Mouse (Mus musculus) brown adipose tissue, adult 24 weeks (tissue): Measurements from ENCODE around the gene Trpm4. TPM values are rescaled to one million over a fixed set of nuclear protein-coding genes. Genes with fewer than 3 reads are reported as not detected.
A peak's percentile ranks its signal among the peaks of the same experiment; 100 is the strongest.

Experiments used
- H3K27ac ChIP-seq: fragments of 200-500 bp; replicated peaks from 2 replicates; pipeline ENCODE4 v1.5.1; 2012; ENCODE audit warnings: low read depth, mild to moderate bottlenecking, low read length
- H3K4me1 ChIP-seq: fragments of 200-500 bp; 2 replicates; pipeline ENCODE4 v1.6.1; 2012; ENCODE audit warnings: low read length, mixed read lengths; ENCODE audit not compliant: control insufficient read depth, insufficient read depth, insufficient read length
- H3K4me3 ChIP-seq: fragments of 200-500 bp; 2 replicates; pipeline ENCODE4 v1.5.1; 2012; ENCODE audit warnings: low read depth, mild to moderate bottlenecking, low read length, moderate library complexity; ENCODE audit not compliant: insufficient read depth
- polyA plus RNA-seq: library from polyadenylated mRNA; stranded (reverse); fragments of >200 nt; gene quantifications from 2 replicates; pipeline ENCODE4 v1.2.4, GENCODE M21; 2012; ENCODE audit not compliant: missing spikeins, insufficient read depth, insufficient read length

The Trpm4 gene
- polyA plus RNA-seq, 1 experiment = 4.0 TPM

GRCm38 (mm10) chr7:45309455-45309854 lies 24.1 kb downstream of the Trpm4 start:
- no peak overlapping the region for H3K4me3 ChIP-seq
- H3K4me1 ChIP-seq = no peaks in the 10 kb centered on the region
- H3K27ac ChIP-seq = no peak overlapping the region

DNA sequence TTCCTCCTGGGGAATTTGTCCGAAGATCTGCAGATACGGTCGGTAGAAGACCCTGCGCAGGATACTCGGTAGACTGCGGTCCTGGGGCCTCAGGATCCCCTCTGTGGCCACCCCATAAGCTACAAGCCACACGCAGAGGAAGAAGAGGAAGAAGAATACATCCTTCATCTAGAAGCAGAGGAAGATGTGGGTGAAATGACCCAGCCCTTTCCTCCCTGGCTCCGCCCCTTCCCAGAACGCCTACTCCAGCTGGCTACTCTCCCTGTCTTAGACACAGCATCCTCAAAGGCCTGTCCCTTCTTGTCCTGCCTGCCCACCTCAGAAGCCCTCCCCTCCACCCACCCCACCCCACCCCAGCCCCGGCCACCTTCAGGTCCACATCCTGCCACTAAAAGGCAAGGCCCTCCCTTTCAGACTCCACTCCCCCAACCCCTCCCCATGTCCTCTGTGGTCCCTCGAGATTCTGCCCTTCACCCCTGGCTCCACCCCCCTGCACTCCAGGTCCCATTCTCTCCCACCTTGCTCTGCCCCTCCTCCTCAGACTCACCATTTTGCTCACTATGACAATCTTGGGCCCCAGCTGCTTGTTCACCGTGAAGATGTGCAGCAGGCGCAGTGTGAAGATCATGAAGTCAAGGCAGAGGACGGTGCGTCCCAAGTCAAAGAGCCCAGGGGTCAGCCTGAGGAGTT lies 24.9 kb downstream of the Trpm4 start:
- Histone ChIP-seq H3K27ac (no peak overlapping the region), H3K4me3 (no peak overlapping the region), H3K4me1 (no peaks in the 10 kb centered on the region)

DNA sequence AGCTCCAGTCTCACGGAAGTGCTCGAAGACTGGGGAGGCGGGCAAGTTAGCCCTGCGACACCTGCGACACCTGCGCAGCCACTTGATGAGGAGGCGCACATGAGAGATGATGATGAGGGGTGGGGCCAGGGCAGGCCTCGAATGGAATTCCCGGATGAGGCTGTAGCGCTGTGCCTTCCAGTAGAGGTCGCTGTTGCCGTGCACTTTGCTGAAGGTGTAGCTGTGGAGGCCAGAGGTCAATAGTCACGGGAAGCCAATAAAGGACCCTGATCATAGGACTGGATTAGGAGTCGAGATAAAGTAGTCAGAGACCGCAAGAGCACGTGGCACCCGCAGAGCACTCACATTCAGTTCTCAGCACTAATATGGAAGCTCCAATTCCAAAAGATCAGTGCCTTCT lies 28.3 kb downstream of the Trpm4 start:
- H3K4me3 ChIP-seq = no peak overlapping the region
- H3K4me1 ChIP-seq = no peaks in the 10 kb centered on the region
- H3K27ac ChIP-seq = no peak overlapping the region

DNA sequence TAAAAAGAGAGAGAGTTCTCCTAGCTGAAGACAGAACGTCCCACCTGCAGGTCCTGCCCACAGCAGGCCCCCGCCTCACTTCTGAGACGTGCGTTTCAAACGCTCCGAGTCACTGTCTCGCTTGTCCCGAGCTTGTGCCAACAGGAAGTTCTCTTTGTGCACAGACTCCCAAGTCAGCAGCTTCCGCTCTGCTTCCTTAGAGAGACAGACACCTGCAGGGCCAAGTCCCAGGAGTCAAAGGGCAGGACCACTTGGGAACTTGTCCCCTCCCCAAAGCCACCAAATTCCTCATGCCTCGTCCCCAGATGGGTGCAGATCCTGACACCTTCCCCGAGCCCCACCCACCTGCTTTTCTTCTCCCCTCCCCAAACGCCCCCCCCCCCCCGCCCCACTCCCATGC lies 28.7 kb downstream of the Trpm4 start:
- H3K4me3 ChIP-seq = no peak overlapping the region
- no peaks in the 10 kb centered on the region for H3K4me1 ChIP-seq
- H3K27ac ChIP-seq = no peak overlapping the region

DNA sequence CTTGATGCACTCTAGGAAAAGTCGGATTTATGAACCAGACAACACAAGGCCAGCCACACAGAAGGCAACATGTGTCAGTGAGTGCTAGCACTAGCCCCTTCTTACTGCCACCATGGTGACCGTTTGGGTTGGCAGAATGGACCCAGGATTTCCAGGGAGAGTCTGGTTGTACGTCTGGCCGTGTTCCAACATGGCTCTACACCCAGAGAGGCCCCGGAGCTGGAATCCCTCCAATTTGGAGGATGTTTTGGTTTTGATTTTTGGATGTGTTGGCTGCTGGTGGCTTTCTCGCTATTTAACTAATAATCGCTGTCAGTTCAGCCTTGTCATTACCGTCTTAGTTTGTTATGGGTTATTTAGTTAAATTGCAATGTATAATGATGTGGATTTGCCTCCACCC lies 31.0 kb downstream of the Trpm4 start:
- Histone ChIP-seq H3K4me3 (no peak overlapping the region), H3K4me1 (0 out of 2 replicates have a peak, but pooled peaks cover 3% of the 10 kb centered on the region), H3K27ac (no peak overlapping the region)

- 0 out of 2 replicates have a peak, but pooled peaks cover 3% of the 10 kb centered on the region for H3K4me1 ChIP-seq
- no peak overlapping the region for H3K4me3 ChIP-seq
- no peak overlapping the region for H3K27ac ChIP-seq
Measured at GRCm38 (mm10) chr7:45300270-45300669, 33.3 kb downstream of the Trpm4 start.

DNA sequence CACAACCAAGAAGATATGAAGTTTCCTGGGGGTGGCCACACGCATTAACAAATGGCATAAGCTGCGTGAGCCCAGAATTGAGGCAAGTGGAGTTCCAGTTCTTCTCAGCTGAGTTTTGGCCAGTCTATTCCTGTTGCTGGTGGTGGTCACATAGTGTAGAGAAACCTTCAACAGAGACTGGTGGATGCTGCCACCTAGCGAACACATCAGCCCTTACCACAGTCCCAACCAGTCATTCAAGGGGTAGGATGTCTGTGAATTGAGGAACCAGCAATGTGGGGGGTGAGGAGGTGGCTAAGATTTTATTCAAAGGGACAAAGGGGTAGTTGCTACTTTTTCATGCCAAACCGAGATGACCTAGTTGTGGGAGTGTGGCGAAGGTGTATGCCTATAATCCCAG lies 33.8 kb downstream of the Trpm4 start:
- H3K4me3 ChIP-seq = no peak overlapping the region
- H3K4me1 ChIP-seq = 0 out of 2 replicates have a peak, but pooled peaks cover 3% of the 10 kb centered on the region
- no peak overlapping the region for H3K27ac ChIP-seq

GRCm38 (mm10) chr7:45297563-45297962 lies 36.0 kb downstream of the Trpm4 start:
- Histone ChIP-seq H3K4me3 (no peak overlapping the region), H3K4me1 (0 out of 2 replicates have a peak, but pooled peaks cover 3% of the 10 kb centered on the region), H3K27ac (peak overlapping the region; percentile 82)

- Histone ChIP-seq H3K4me3 (no peak overlapping the region), H3K27ac (peak overlapping the region; percentile 72), H3K4me1 (0 out of 2 replicates have a peak, but pooled peaks cover 3% of the 10 kb centered on the region)
Measured at GRCm38 (mm10) chr7:45296626-45297025, 37.0 kb downstream of the Trpm4 start.

- H3K4me1 ChIP-seq = peaks cover 3% of the 10 kb centered on the region; the same call in 1 of the 2 replicates
- no peak overlapping the region for H3K4me3 ChIP-seq
- no peak overlapping the region for H3K27ac ChIP-seq
Measured at GRCm38 (mm10) chr7:45286486-45286885, 47.1 kb downstream of the Trpm4 start.

- Histone ChIP-seq H3K4me3 (peak within 1 kb of the TSS; percentile 65), H3K27ac (no peak within 1 kb of the TSS), H3K4me1 (no peaks in the 10 kb centered on the region)
Measured at GRCm38 (mm10) chr7:45277136-45277760, 56.3 kb downstream of the Trpm4 start, which contains the start of gene Slc6a21. Gene Slc6a21 (plus strand): TSS chr7:45277513.

- no peak overlapping the region for H3K4me3 ChIP-seq
- H3K4me1 ChIP-seq = no peaks in the 10 kb centered on the region
- no peak overlapping the region for H3K27ac ChIP-seq
Measured at GRCm38 (mm10) chr7:45273672-45274071, 59.9 kb downstream of the Trpm4 start.

DNA sequence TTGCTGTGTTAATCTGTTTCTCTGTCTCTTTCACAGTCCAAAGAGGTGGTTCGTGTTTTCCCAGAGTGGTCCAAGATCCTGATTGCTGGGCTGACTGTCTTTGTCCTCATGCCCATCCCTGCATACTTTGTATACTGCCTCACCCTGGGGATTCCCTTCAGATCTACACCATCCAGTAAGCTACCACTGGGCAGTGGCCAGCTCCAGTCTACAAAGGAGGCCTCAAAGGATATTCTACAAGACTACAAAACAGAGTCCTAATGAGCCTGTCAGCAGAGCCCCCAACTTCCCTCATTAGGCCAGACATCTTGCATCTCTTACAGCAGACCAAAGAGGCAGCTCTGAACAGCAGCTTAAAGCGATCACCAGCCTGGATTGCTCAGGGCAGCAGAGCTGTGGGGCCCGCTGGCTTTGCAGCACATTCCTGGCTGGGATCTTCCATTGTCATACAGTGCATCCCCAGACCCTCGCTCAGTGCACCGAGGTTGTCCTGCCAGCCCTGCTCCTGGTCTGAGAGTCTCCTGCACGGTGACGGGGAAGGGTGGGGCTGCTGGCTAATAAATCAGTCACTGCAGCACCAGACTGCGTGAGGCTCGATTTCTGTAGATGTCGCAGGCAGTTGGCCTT lies 60.7 kb downstream of the Trpm4 start:
- no peak overlapping the region for H3K27ac ChIP-seq
- no peaks in the 10 kb centered on the region for H3K4me1 ChIP-seq
- H3K4me3 ChIP-seq = no peak overlapping the region

GRCm38 (mm10) chr7:45265518-45265917 lies 68.1 kb downstream of the Trpm4 start:
- Histone ChIP-seq H3K27ac (no peak overlapping the region), H3K4me3 (no peak overlapping the region), H3K4me1 (no peaks in the 10 kb centered on the region)

DNA sequence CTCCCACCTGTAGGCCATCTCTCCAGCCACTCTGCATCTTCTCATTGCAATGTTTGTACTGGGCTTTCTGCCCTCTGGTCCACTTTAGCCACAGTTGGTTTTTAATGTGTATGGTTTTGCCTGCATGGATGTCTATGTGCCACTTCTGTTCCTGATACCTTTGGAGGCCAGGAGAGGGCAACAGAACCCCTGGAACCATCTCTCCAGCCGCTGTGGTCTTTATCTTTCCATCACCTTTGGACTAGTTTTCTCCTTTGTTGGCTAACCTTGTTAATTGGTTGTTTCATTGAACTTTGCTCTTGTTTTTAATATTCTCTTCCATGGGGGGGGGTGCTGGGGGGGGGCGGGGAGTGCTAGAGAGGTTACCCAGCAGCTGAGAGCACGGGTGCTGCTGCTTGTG lies 69.2 kb downstream of the Trpm4 start:
- no peaks in the 10 kb centered on the region for H3K4me1 ChIP-seq

More for the DNA sequence above, 69.2 kb downstream of the Trpm4 start:
- no peak overlapping the region for H3K27ac ChIP-seq
- no peak overlapping the region for H3K4me3 ChIP-seq
